In the genomic region with DNA sequence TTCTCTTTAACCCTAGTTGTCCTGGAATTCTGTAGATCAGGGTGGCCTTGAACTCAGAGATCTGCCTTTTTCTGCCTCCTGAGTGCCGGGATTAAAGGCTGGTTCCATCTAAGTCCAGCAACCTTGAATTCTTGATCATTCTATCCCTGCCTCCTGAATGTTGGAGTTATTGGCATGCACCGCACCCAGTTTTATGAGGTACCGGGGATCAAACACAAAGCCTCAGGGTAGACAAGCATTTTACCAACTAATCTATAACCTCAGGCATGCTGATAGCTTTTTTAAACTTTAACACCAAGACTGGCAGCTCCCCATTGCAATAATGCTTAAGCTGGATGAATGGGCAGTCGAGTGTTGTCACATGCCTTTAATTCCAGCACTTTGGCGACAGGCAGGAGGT, we compare ENCODE assay signal across 9 mouse cellular contexts. TPM values are rescaled to one million over a fixed set of nuclear protein-coding genes. Genes with fewer than 3 reads are reported as not detected.
A peak's percentile ranks its signal among the peaks of the same experiment; 100 is the strongest.
DNase-seq lines count a peak whose midpoint lies in the region; ATAC-seq and TF ChIP-seq lines count a peak whose summit lies in the region.
"Had no signal": no experiment of that assay in that cellular context is flagged by ENCODE, and none has a peak within 500 bp of the region (broad histone marks: within the 10 kb centered on the region; RNA-seq: fewer than 3 reads in every experiment).

No protein-coding gene starts in this region.

- H3K4me3 ChIP-seq in kidney, postnatal 0 days (replicated peaks; ENCODE audit: low read depth, low read length), result 0 out of 2 replicates have a peak overlapping the region, but pooled peaks have one; percentile 91
- H3K4me3 ChIP-seq in embryonic facial prominence, embryonic 14.5 days (ENCODE audit: low read depth, low read length), result peak overlapping the region; percentile 88
- H3K4me3 ChIP-seq in liver, embryonic 11.5 days (ENCODE audit: low read depth, low read length), result peak overlapping the region; percentile 91
- H3K4me3 ChIP-seq in small intestine, adult 2 months (ENCODE audit: low read depth, low read length), result no peak overlapping the region

- peak overlapping the region; percentile 91 for H3K4me2 ChIP-seq in kidney, postnatal 0 days (ENCODE audit: low read length)
- H3K4me2 ChIP-seq in embryonic facial prominence, embryonic 14.5 days (ENCODE audit: low read depth, low read length), result peak overlapping the region; percentile 78
- peak overlapping the region; percentile 94 for H3K4me2 ChIP-seq in liver, embryonic 11.5 days

- DNase-seq in kidney, postnatal 0 days (ENCODE audit: low spot score), result peak; percentile 9
- no peak for DNase-seq in kidney, postnatal 36 days
- no peak for DNase-seq in embryonic facial prominence, embryonic 14.5 days (ENCODE audit: low spot score)
- DNase-seq in liver, embryonic 11.5 days (ENCODE audit: low spot score), result no peak
- no peak for DNase-seq in cerebellum, adult 9-11 months
- DNase-seq in gastrocnemius, postnatal 10 days, result no peak
- DNase-seq: thymus, postnatal 25 days had no signal

- peaks cover 5% of the 10 kb centered on the region for H3K4me1 ChIP-seq in kidney, postnatal 0 days (replicated peaks; ENCODE audit: insufficient read depth, low read length)
- peaks cover 5% of the 10 kb centered on the region for H3K4me1 ChIP-seq in embryonic facial prominence, embryonic 14.5 days (ENCODE audit: control insufficient read depth, insufficient read depth, low read length)
- H3K4me1 ChIP-seq in liver, embryonic 11.5 days (replicated peaks; ENCODE audit: control insufficient read depth, insufficient read depth, low read length), result peaks cover 12% of the 10 kb centered on the region
- H3K4me1 ChIP-seq in small intestine, adult 2 months (ENCODE audit: control insufficient read depth, insufficient read depth, insufficient read length, low read length), result peaks cover 5% of the 10 kb centered on the region; the same call in 1 of the 2 replicates

- H3K9me3 ChIP-seq in kidney, postnatal 0 days (replicated peaks; ENCODE audit: low read length), result no peaks in the 10 kb centered on the region
- H3K9me3 ChIP-seq in embryonic facial prominence, embryonic 14.5 days (ENCODE audit: control insufficient read depth, low read length), result no peaks in the 10 kb centered on the region
- no peaks in the 10 kb centered on the region for H3K9me3 ChIP-seq in liver, embryonic 11.5 days (ENCODE audit: control insufficient read depth, low read length)

- no peak for TF ChIP-seq POLR2A in small intestine, adult 2 months (IDR thresholded peaks at IDR 0.05; ENCODE audit: low read depth, low read length)

- H3K9ac ChIP-seq in kidney, postnatal 0 days (ENCODE audit: low read depth, low read length), result peak overlapping the region; percentile 44; the same call in 1 of the 2 replicates
- H3K9ac ChIP-seq in embryonic facial prominence, embryonic 14.5 days (ENCODE audit: low read depth, low read length), result peak overlapping the region; percentile 60
- peak overlapping the region; percentile 74 for H3K9ac ChIP-seq in liver, embryonic 11.5 days (ENCODE audit: low read depth, low read length)

- WGBS in kidney, postnatal 0 days, result 48% methylated on average over 5 of the region's 5 CpGs
- WGBS in embryonic facial prominence, embryonic 14.5 days, result 51% methylated on average over 5 of the region's 5 CpGs
- 62% methylated on average over 5 of the region's 5 CpGs for WGBS in liver, embryonic 11.5 days
- 22% methylated on average over 5 of the region's 5 CpGs for WGBS in small intestine, adult 2 months

- peaks cover 32% of the 10 kb centered on the region for H3K36me3 ChIP-seq in kidney, postnatal 0 days (ENCODE audit: insufficient read depth, low read length)
- H3K36me3 ChIP-seq in embryonic facial prominence, embryonic 14.5 days (ENCODE audit: control insufficient read depth, insufficient read depth, low read length), result peaks cover 47% of the 10 kb centered on the region
- H3K36me3 ChIP-seq in liver, embryonic 11.5 days (ENCODE audit: control insufficient read depth, insufficient read depth, low read length), result peaks cover 40% of the 10 kb centered on the region
- peaks cover 40% of the 10 kb centered on the region for H3K36me3 ChIP-seq in small intestine, adult 2 months (ENCODE audit: control insufficient read depth, insufficient read depth, low read length)

- no peak for ATAC-seq in kidney, postnatal 0 days (replicated peaks; ENCODE audit: low FRiP score, low read depth)
- no peak for ATAC-seq in embryonic facial prominence, embryonic 14.5 days (ENCODE audit: low read depth)
- ATAC-seq in liver, embryonic 11.5 days (replicated peaks; ENCODE audit: low FRiP score), result no peak
- ATAC-seq in frontal cortex, adult (ENCODE audit: low TSS enrichment), result no peak

- peak overlapping the region; percentile 33 for H3K27ac ChIP-seq in kidney, postnatal 0 days
- peak overlapping the region; percentile 65; the same call in 1 of the 2 replicates for H3K27ac ChIP-seq in embryonic facial prominence, embryonic 14.5 days (replicated peaks; ENCODE audit: low read depth, low read length)
- peak overlapping the region; percentile 76 for H3K27ac ChIP-seq in liver, embryonic 11.5 days (ENCODE audit: low read depth, low read length)
- peak overlapping the region; percentile 76 for H3K27ac ChIP-seq in small intestine, adult 2 months (ENCODE audit: insufficient read depth, low read depth, low read length)

- TF ChIP-seq CTCF in kidney, postnatal 0 days (IDR thresholded peaks at IDR 0.05; ENCODE audit: low read depth), result no peak
- no peak for TF ChIP-seq CTCF in small intestine, adult 2 months (IDR thresholded peaks at IDR 0.05; ENCODE audit: extremely low read depth, insufficient read length, insufficient replicate concordance, low read depth, low read length)

- H3K27me3 ChIP-seq in kidney, postnatal 0 days (ENCODE audit: insufficient read depth, low read length), result no peaks in the 10 kb centered on the region
- no peaks in the 10 kb centered on the region for H3K27me3 ChIP-seq in embryonic facial prominence, embryonic 14.5 days (replicated peaks; ENCODE audit: control insufficient read depth, insufficient read depth, low read length)
- no peaks in the 10 kb centered on the region for H3K27me3 ChIP-seq in liver, embryonic 11.5 days (replicated peaks; ENCODE audit: control insufficient read depth, insufficient read depth, low read length)
- H3K27me3 ChIP-seq in small intestine, adult 2 months (ENCODE audit: control insufficient read depth, insufficient read depth, low read length), result no peaks in the 10 kb centered on the region

RNA-seq across cellular contexts. Expression of gene Abcf3, which starts 1.0 kb away (rescaled TPM):
- polyA plus RNA-seq in kidney, postnatal 0 days (2015; fragmentation: Nextera tagmentation; extraction: Ambion mirVana), result 51.6 and 53.6 TPM in 2 replicates
- 54.2 and 61.5 TPM in 2 replicates for polyA plus RNA-seq in embryonic facial prominence, embryonic 14.5 days (2014; fragmentation: Nextera tagmentation; extraction: Ambion mirVana)
- polyA plus RNA-seq in liver, embryonic 11.5 days (2014; fragmentation: Nextera tagmentation; extraction: Ambion mirVana), result 49.2 and 50.9 TPM in 2 replicates
- polyA plus RNA-seq in small intestine, adult 2 months (2012; rRNA removed), result 10.0 and 15.0 TPM in 2 replicates
- 10 to 100 TPM; 51.8 to 52.5 TPM for total RNA-seq in gastrocnemius, postnatal 10 days (2021)

RNA-seq across cellular contexts. Expression of gene Ap2m1, which starts 12.1 kb away (rescaled TPM):
- polyA plus RNA-seq in kidney, postnatal 0 days (2015; fragmentation: Nextera tagmentation; extraction: Ambion mirVana), result 605 and 673 TPM in 2 replicates
- 573 and 628 TPM in 2 replicates for polyA plus RNA-seq in embryonic facial prominence, embryonic 14.5 days (2014; fragmentation: Nextera tagmentation; extraction: Ambion mirVana)
- 519 and 569 TPM in 2 replicates for polyA plus RNA-seq in liver, embryonic 11.5 days (2014; fragmentation: Nextera tagmentation; extraction: Ambion mirVana)
- 177 and 508 TPM in 2 replicates for polyA plus RNA-seq in small intestine, adult 2 months (2012; rRNA removed)
- 100 to 1,000 TPM; 170 to 199 TPM for total RNA-seq in gastrocnemius, postnatal 10 days (2021)

RNA-seq across cellular contexts. Expression of gene Dvl3, which starts 30.6 kb away (rescaled TPM):
- 15.7 and 16.5 TPM in 2 replicates for polyA plus RNA-seq in kidney, postnatal 0 days (2015; fragmentation: Nextera tagmentation; extraction: Ambion mirVana)
- 26.5 and 30.8 TPM in 2 replicates for polyA plus RNA-seq in embryonic facial prominence, embryonic 14.5 days (2014; fragmentation: Nextera tagmentation; extraction: Ambion mirVana)
- polyA plus RNA-seq in liver, embryonic 11.5 days (2014; fragmentation: Nextera tagmentation; extraction: Ambion mirVana), result 18.9 and 20.3 TPM in 2 replicates
- polyA plus RNA-seq in small intestine, adult 2 months (2012; rRNA removed), result 33.8 and 52.4 TPM in 2 replicates
- total RNA-seq in gastrocnemius, postnatal 10 days (2021), result 10 to 100 TPM; 36.3 to 44.4 TPM

RNA-seq across cellular contexts. Expression of gene Vwa5b2, which starts 41.8 kb away (rescaled TPM):
- 0.38 and 0.43 TPM in 2 replicates for polyA plus RNA-seq in kidney, postnatal 0 days (2015; fragmentation: Nextera tagmentation; extraction: Ambion mirVana)
- 2.2 and 3.1 TPM in 2 replicates for polyA plus RNA-seq in embryonic facial prominence, embryonic 14.5 days (2014; fragmentation: Nextera tagmentation; extraction: Ambion mirVana)
- polyA plus RNA-seq in liver, embryonic 11.5 days (2014; fragmentation: Nextera tagmentation; extraction: Ambion mirVana), result 0.58 and 1.1 TPM in 2 replicates
- polyA plus RNA-seq in small intestine, adult 2 months (2012; rRNA removed), result 4.6 and 6.8 TPM in 2 replicates
- under 1 TPM; 0.07 to 0.16 TPM for total RNA-seq in gastrocnemius, postnatal 10 days (2021)

RNA-seq across cellular contexts. Expression of gene Eif2b5, which starts 48.8 kb away (rescaled TPM):
- polyA plus RNA-seq in kidney, postnatal 0 days (2015; fragmentation: Nextera tagmentation; extraction: Ambion mirVana), result 76.0 and 85.1 TPM in 2 replicates
- 82.4 and 88.0 TPM in 2 replicates for polyA plus RNA-seq in embryonic facial prominence, embryonic 14.5 days (2014; fragmentation: Nextera tagmentation; extraction: Ambion mirVana)
- 125 and 132 TPM in 2 replicates for polyA plus RNA-seq in liver, embryonic 11.5 days (2014; fragmentation: Nextera tagmentation; extraction: Ambion mirVana)
- 11.7 and 16.1 TPM in 2 replicates for polyA plus RNA-seq in small intestine, adult 2 months (2012; rRNA removed)
- total RNA-seq in gastrocnemius, postnatal 10 days (2021), result 10 to 100 TPM; 45.1 to 46.1 TPM
